Mouse (Mus musculus): ENCODE results near the gene Gpsm1.

Gene Gpsm1

GRCm38 (mm10) chr2:26341510-26341981 lies 26.2 kb downstream of the Gpsm1 start:
- DNase-seq (ENCODE audit: low spot score): no peak

GRCm38 (mm10) chr2:26342044-26342443 lies 26.7 kb downstream of the Gpsm1 start:
- no peak for DNase-seq (ENCODE audit: low spot score)

GRCm38 (mm10) chr2:26342609-26343490 lies 27.5 kb downstream of the Gpsm1 start:
- no peak for DNase-seq (ENCODE audit: low spot score)

GRCm38 (mm10) chr2:26348241-26348640 lies 32.9 kb downstream of the Gpsm1 start:
- DNase-seq (ENCODE audit: low spot score): no peak

DNA sequence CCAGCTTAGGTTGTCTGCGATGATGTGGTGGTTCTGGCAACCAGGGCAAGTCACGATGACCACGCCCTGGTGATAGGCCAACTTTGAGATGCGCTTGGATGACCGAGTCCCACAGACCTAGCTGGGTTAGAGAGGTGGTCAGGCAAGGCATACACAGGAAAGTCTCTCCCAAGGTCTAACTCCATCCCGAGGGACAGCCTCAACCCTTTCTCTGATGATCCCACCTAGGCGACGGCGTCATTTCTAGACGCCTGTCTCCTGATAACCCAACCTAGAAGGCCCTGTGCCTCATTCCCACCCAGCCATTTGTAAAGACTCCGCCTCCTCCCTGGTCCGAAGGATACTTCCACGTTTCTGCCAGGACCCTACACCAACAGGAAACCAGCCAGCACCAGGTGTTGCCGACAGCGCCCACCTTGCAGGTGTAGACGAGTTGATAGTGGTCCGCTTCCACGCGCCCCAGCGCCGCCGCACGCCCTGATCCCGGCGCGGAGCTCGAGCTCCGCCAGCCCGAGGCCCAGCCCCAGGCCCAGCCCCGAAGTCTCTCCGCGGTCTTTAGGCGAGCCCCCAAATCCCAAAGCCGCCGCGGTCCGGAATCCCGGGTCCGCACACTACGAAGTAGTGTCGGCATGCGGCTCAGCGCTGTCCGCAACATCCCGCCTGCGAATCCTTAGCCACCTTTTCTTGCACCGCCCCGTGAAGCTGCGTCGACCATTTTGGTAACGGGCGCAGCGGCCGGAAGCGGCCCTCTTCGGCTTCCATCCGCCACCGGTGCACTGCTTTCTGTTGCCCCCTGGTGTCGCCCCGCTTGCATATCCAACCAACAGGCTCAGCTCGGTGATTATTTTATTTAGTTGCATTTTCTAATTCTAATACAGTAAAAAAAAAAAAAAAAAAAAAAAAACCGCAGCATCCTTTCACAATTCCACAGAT lies 36.3 kb downstream of the Gpsm1 start, which contains the start of gene Dnlz:
Dnlz (minus strand) TSS at position 753 of the 933 bp plus-strand sequence.
- peak; percentile 92 for DNase-seq (ENCODE audit: low spot score)

- DNase-seq (ENCODE audit: low spot score): no peak
Observed at GRCm38 (mm10) chr2:26352291-26352910, 37.1 kb downstream of the Gpsm1 start.

DNA sequence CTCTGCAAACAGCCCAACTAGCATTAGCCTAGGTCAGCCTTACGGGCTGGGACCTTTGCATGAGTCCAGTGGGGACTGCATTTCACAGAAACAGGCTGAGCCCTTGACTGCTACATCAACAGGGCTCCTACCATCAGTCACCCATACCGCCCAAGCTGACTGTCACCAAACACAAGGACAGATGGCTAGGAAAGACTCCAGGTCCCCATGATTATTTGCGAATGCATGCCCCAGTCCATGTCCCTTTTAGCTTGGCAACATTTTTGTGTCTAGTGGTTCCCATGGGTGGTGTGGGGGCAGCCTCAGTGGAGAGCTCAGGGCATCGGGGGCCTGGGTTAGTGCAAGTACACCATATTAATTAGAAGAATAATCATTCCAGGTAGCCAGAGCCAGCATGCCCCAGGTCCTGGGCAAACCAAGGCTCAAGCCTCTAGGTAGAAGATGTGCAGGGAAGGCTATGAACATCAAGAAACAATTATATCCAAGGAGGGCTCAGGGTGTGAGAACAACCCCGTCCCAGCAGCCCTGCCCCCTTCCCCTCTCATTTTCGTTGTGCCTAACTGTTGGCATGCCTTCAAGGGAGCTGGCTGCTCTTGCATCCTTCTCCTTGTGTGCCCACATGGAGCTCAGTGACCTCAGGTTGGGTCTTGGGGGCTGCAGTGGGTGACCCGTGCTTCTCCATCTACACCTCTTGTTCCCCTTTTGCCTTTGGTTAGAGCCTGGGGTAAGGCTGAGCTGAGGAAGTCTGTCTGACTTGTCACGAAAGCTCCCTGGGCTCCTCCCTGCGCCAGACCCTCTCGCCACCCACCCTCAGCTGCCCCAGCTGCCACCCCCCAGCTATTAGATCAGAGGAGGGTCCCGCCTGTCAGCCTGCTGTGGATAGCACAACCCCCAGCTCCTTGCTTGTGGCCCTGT lies 38.0 kb downstream of the Gpsm1 start:
- DNase-seq (ENCODE audit: low spot score): no peak

- DNase-seq (ENCODE audit: low spot score): no peak
Observed at GRCm38 (mm10) chr2:26354401-26354800, 39.1 kb downstream of the Gpsm1 start.

DNA sequence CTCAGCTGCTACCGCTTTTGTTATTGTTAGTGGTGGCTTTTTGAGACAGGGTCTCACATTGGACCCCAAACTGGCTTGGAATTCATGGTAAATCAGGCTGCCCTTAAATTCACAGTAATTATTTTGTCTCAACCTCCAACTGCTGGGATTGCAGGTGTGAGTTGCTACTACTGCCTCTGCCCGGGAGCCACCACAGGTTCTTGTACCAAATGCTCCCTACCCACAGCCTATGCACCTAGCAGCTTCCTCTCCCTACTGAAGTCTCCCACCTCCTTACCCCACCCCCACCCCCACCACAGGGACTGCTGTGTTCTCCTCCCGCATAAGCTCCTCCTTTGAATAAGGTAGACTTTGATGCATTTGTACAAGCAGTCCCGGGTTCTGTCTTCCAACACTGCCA lies 40.9 kb downstream of the Gpsm1 start:
- no peak for DNase-seq (ENCODE audit: low spot score)

DNA sequence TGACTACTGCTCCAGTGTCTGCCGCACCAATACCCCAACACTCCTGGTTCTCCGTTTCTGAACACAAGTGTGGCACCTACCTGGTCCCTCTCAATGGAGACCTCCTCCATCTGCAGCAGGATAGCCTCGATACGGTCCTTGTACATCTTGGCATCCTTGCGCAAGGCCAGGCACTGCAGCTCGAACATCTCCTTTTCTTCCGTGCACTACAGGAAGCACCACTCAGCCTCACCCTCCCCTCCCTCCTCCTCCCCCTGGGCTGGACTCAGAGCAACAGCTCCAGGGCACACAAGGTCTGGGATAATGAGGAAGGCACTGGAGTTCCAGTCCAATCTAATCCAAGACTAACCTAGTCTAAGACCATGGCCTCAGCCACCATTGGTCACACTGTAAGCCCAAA lies 41.4 kb downstream of the Gpsm1 start:
- DNase-seq (ENCODE audit: low spot score): no peak

DNA sequence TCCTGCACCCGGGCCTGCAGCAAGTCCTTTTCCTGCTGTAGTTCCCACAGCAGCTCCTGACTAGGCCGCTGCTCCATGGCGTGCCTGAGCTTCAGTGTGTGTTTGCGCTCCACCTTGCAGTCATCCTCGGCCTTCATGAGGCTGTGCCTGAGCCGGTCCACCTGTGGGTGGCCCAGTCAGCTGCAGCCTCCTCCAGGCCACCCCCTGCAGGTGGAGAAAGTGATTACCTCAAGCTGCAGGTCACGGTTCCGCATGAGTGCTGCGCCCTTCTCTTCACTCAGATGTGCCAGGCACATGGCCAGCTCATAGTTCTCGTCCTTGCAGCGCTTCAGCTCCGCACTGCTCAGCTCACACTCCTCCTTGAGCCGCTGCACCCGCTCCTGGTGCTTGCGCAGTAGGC lies 42.2 kb downstream of the Gpsm1 start:
- DNase-seq (ENCODE audit: low spot score): no peak

DNA sequence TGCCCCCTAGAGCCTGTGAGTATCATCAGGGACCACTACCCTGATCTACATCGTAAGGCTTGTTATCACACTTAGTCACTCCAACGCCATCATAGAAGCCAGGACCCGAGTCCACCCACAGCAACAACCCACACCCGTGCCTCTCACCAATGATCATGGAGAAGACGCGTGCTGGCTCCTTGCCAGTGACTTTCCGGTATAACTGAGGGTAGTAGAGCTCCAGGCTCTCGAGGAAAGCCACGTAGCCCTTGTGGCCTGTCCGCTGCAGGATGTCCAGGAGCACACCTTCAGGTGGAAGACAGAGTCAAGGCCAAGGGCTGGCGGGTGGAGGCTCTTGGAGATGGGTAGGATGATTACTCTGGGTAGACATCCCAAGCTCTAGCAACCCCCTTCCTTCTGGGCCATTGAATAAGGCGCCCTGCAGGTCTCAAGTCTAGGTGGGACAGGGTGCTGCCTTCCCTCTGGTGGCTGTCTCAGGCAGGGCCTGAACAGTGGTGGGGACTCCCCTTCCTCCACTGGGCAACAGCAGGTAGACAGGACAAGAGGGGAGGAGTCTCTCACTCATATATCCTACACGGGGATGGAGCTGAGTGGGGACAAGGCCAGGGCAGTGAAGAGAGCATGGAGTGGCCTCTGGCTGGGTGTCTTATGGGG lies 43.5 kb downstream of the Gpsm1 start:
- DNase-seq (ENCODE audit: low spot score): no peak

DNA sequence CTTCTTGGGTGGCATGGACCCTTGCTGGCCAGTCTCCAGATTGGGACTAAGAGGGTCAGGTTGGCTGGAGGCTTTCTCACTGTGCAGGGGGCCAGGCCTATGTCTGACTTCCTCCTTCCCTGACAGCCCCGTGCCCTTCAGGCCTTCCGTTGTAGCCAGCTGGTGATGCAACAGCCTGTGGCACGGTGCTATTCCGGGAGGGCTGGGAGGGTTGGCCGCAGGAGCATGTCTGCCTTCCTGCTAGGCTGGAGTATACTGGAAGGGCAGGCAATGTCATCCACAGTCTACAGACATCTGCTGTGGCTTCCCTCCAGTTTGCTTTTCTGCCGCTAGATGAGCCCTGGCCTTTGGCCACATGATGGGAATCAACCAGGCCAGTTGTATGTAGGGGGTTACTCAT lies 44.7 kb downstream of the Gpsm1 start:
- no peak for DNase-seq (ENCODE audit: low spot score)

DNA sequence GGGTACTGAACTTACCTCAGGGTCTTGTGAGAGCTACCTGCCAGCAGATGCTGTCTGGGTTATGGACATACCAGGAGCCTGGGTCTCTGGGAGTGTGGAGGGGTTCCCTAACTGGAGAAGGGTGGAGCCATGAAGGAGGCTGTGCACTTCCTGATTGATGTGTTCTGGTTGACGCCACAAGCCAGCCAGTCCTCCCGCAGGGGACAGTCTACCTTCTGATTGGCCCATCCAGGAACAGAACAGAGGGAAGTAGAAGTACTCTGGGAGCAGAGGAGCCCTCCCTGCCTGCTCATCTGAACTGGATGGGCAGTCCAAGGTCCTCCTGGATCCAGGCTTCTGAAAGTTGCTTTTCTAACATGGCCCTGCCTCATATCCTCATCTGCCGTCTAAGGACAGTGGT lies 45.5 kb downstream of the Gpsm1 start, which contains the start of gene Card9:
Card9 (minus strand) TSS at position 147 of the 400 bp plus-strand sequence.
- DNase-seq (ENCODE audit: low spot score): no peak

GRCm38 (mm10) chr2:26362991-26363390 lies 47.7 kb downstream of the Gpsm1 start:
- no peak for DNase-seq (ENCODE audit: low spot score)

- no peak for DNase-seq (ENCODE audit: low spot score)
Observed at GRCm38 (mm10) chr2:26363481-26363880, 48.2 kb downstream of the Gpsm1 start.

GRCm38 (mm10) chr2:26364738-26365465 lies 49.6 kb downstream of the Gpsm1 start:
- DNase-seq (ENCODE audit: low spot score): no peak

- DNase-seq (ENCODE audit: low spot score): no peak
Observed at GRCm38 (mm10) chr2:26367911-26368310, 52.6 kb downstream of the Gpsm1 start.

DNA sequence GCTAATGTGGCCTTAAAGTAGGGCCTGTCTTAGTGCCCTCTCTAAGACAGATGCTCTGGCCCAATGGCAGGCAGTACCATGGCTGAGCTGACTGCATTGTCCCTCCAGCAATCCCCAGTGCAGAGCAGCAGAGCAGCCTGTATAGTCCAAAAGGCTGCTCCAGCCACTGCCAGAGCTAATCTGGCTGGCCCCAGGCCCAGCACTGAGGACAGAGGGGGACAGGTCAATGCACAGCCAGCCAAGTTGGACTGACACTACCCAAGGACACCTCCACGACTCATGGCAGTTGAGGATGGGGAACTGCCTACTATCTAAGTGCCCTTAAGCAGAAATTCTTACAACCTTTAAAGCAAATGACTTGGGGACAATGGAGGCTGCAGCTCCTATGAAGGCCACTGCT lies 53.3 kb downstream of the Gpsm1 start:
- DNase-seq (ENCODE audit: low spot score): no peak

- DNase-seq (ENCODE audit: low spot score): no peak
Observed at GRCm38 (mm10) chr2:26372396-26372795, 57.1 kb downstream of the Gpsm1 start.
